Mouse (Mus musculus) layer of hippocampus, postnatal 10 days (tissue): Measurements from ENCODE around the gene Cox5b. TPM values are rescaled to one million over a fixed set of nuclear protein-coding genes. Genes with fewer than 3 reads are reported as not detected.

Source experiments
- DNase-seq, 2 experiments: peaks; one replicate each; pipeline ENCODE4 v3.0.0; 2021; ENCODE audit warnings: low spot score in 2 of 2
- total RNA-seq, 2 experiments: library from RNA; stranded (reverse); gene quantifications; 2 replicates each; pipeline ENCODE4 v1.2.3; 2021

The Cox5b gene
- total RNA-seq, 2 experiments from 2014 or later = 732 to 792 TPM

DNA sequence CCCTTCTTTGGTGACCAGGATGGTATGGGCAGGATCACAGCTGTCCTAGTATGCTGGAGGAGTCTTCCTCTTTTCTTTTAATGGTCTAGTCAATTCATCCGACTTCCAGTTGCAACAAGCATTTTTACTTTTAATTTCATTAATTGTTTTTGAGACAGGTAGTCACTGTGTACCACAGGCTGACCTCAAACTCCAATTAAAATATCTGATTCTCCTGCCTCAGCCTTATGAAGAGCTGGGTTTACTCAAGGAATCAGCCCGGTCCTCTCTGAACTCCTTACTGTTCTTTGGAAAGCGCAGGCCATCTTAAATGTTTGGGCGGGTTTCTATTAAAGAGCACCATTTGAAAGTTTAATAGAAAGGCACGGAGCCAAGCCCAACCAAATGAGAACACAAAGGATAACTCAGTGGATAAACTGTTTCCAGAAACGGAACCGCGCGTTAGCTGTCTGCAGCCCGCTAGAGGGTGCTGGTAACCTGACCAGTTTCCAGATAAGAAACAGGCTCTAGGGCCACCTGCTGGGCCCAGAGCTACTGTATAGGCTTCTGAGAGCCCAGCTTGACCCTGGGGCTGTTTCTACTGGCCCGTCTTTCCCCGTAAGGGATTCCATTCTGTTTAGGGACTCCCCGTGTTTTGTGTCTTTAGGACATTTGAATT lies 7.3 kb upstream of the Cox5b start:
- peak; percentile 79 to 86 for DNase-seq

DNA sequence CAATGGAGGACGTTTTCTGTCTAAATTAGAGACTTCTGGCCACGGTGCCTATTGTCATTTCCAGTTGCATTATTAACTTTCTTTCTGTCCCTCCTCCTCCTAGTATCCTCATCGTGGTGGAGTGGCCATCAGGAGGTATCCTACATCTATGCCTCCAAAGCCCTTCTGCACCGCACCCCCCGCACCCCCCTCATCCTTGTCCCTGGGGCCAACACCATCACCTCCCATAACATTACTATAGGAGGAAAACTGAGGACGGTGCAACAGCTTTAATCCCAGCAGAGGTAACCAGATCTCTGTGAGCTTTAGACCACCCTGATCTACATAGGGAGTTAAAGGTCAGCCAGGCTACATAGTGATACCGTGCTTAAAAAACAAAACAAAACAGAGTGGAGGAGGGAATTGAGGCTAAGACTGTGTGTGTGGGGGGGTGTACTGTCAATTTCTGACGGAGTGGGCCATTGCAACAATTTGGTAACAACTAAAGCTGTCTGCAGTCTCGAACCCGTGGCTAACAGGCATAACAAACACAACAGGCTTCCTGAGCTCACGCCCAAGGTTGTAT lies 496 bp upstream of the Cox5b start:
- DNase-seq = no peak

DNA sequence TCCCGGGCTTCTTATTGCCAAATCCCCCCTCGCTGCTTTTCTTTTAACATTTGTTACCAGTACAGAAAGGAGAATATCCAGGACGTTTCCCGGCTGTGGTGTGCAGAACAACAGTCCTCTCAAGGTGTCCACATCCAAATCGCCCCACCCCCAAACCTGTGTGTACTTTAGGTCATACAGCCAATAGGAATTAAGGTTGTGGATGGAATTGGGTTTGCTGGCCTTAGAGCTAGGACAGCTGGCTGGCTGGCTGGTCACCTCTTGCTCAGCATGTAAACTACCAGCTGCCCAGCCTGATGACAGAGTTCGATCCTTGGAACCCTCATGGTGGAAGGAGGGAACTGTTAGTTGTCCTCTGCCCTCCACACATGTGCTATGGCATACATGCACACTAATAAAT lies 3.6 kb downstream of the Cox5b start:
- DNase-seq = no peak

DNA sequence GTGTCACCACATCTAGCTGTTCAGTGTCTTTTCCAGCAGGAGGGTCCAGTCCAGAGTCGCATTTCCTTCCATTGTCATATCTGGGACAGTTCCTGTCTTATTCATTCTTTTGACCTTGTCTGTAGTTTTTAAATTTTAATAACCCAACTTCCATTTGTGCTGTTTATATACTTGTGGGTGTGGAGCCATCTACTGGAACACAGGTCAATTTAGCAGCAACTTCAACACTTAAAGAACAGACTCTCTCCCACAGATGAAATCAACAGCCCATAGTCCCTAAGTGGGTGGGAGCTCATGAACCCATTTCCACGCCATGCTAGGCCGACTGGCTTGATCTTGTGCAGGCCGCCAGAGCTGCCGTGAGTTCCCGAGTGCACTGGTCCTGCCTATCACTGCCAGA lies 5.2 kb downstream of the Cox5b start:
- no peak for DNase-seq

DNA sequence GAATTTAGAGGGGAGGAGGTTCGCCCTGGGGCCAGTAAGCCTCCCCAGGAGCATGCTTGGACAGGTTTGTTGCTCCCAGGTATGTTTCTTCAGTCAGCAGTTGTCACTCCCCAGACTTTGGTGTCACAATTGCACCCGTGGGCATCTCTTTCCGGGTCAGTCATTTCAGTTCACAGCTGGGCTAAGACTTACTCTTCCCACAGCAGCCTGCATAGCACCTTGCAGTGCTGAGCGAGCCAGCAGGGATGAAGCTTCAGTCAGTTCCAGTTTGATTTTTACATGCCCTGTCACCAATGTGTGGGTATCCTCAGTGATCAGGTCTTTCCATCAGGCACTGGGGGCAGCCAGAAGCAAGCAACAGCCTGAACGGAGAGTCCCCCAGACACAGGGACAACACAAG lies 5.8 kb downstream of the Cox5b start:
- no peak for DNase-seq

DNA sequence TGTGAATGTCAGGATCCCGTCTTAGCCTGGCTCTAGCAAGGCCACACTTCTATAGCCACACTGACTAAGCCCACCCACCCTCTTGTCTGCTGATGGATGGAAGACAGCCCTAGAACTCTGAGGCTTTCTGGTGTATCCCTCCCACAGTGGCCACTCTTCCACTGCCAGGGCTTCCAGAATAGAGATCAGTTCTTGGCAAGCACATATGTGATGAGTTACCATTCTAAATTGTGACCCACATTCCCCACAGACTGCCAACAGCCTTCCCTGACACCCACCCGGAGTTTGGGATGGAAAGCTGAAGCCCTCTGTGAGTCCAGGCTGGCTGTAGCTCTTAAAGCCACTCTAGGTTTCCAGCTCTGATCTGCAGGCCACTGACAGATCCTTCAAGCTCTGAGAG lies 15.9 kb downstream of the Cox5b start:
- DNase-seq = no peak

DNA sequence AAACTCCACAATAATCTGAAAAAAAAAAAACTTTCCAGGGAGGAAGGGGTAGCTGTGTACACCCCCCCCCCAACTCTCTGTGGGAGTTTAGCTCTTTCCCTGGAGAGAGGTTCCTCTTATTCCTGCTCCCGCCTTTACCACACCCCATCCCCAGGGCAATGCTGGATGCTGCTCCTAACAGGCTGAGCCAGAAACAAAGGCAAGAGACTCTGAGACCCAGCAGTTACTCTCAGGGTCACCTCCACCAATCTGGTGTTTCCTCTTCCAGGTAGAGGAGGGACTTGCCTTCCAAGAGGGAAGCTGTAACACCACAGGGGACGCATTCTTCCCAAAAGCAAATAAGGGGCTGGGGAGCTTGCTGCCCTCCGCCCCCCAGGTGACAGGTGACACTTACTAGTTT lies 16.5 kb downstream of the Cox5b start:
- DNase-seq = no peak

DNA sequence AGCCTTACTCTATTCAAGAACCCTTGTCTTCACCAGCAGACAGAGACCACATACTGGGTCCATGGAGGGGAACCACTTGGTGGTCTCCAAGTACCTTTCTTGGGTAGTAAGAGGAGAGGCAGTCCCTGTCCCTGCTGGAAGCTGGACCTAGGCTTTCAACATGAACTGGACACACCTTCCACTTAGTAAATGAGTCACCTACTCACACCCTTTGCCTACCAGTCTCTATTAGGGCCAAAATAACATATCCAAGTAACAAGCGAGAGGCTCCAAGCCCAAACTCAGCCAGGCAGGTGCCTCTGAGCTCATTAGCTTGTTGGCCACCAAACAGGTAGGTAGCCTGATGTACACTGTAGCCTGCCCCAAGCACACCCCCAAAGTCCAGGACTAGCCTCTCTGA lies 17.4 kb downstream of the Cox5b start:
- DNase-seq = no peak

DNA sequence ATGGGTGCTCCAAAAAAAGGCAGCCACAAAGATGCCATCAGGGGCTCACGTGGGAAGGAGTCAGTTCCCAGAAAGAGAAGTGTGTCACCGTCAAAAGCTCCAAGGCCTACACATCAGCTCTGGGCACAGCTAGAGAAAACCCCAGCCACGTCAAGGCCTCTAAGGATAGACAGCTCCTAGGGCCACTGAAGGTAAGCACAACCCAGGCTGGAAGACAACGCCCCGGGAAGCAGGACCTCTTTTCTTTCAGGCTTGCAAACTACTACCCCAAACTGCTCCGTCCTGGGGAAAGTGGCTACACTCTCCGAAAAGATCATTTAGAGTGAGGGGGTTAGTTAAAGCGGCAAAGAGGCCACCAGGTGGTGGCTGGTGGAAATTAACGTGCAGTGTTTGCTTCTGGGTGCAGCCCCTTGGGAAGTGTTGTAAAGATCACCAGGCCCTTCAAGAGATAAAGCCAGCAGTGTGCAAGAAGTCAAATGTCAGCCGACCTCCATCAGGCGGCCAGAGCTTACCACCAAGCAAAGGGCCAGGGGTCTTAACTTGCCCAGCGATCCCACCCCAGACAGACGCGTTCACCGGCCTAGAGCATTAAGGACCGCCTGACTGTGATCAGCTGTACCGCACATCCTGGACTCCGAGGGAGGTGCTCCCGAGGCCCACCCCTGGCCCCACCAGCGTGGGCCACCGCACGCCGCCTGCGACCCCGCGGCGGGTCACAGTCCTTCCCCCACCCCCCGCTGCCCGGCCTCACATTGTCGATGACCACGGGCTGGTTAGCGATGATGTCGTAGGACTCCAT lies 18.0 kb downstream of the Cox5b start:
- DNase-seq = peak in 1 of 2 experiments; percentile 59

DNA sequence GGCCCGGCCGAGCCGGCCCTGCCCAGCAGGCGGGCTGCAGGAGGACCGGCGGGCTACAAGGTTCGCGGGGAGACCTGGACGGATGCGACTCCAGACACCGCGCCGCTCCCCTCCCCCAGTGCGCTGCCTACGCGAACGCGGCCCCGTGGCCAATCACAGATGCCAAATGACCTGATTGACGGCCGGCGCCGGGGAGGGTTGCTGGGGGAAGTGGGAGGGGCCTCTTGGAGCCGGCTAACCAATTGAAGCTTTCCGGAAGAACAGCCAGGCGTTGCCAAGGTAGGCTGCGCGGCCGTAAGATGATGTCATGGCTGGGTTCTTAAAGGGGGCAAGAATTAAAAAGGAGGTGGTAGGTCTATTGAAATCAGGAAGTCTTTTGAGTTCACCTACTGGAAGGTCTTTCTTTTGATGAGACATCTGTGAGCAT lies 18.6 kb downstream of the Cox5b start, which contains the start of gene 4933424G06Rik:
Gene 4933424G06Rik, plus strand, starts transcription at position 296 of the 427 bp plus-strand sequence.
- DNase-seq = peak; percentile 98

DNA sequence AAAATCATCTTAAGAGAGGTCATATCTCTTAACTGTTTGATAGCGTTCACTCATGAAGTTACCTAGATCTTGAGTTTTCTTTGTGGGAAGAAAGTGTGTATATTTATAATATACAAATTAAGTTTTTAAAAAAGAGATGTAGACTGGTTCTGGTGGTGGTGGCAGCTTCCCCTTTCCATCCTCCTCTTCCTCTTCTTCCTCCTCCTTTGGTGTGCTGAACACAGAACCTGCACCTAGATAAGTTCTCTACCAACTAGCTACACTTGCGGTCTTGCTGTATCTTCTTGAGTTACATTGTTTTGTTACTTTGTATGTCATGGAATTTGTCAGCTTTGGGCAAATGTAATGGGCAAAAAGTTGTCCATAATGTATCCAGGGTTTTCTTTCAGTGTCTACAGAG lies 19.9 kb downstream of the Cox5b start:
- DNase-seq = no peak

DNA sequence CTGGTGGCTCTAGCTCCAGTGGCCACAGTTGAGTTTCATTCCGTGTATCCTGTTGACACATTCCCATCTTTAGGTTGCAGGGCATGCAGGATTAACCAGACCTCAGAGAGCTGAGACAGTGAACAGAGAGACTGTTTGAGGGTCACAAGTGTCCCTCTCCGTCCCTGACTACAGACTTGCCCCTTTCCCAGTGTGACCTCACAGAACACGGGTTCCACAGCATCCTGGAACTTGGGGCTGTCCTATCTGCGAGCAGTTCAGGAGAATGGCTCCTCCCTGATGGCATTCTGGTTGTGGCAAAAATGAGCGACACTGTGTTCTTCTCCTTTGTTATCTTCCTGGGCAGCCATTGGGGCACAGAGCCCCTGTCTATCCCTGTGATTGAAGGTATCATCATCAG lies 23.1 kb downstream of the Cox5b start, which contains the start of gene Actr1b:
Gene Actr1b, minus strand, starts transcription at position 112 of the 400 bp plus-strand sequence.
- DNase-seq = no peak

DNA sequence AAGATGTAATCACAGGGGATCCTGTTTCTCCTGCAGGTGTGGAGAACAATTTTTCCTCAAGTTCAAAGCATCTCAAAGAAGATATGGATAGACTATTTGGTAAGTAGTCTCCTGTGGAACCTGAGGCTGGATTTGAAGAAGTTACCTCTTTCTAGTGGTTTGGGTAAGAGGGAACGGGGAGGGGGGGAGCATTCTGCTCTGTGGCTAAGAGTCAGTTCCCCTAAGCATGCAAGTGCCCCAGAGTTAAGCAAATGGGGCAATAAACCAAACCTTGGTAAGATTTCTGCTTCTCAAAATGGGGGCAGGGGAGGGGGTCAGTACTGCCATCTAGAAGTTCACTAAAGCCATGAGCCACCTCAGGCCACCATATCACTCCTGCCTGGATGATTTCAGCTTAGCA lies 27.5 kb downstream of the Cox5b start:
- DNase-seq = no peak

DNA sequence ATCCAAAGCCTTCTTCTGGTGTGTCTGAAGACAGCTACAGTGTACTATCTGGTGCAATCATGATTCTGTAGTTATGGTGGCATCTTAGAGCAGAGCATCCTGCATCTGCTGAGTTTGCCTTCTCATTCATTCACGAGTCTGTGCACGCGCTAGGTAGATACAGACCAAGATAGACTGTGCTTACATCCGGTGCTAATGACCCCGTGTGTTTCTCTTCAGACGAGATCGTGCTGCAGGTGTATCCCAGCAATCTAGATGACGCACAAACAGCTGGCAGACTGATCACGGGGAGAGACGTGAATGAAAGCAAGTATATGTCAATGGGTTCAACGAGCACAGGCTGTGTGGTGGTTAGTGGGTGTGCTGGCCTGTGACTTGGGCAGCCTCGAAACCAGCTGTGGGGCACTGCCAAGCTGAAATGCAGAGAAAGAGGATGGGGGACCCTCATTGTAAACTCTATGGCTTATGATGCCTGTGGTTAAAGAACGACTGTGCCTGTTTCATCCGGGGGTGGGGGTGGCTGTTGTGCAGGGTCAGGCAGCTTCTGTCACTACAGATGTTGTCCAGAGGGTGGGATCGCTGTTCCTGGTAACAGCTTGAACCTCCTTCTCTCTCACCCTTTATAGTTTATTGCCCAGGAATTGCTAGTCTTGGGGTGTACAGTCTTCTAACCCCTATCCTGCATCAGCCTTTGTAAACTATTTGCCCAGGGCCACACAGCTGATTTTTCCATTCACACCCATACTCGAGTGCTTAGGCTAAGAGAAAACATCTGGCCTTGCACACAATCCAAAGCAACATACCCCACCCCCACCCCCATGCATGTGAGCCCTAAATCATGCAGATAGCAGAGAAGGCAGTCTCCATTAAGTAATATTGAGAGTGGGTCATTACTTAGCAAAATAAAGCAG lies 32.2 kb downstream of the Cox5b start:
- no peak for DNase-seq

DNA sequence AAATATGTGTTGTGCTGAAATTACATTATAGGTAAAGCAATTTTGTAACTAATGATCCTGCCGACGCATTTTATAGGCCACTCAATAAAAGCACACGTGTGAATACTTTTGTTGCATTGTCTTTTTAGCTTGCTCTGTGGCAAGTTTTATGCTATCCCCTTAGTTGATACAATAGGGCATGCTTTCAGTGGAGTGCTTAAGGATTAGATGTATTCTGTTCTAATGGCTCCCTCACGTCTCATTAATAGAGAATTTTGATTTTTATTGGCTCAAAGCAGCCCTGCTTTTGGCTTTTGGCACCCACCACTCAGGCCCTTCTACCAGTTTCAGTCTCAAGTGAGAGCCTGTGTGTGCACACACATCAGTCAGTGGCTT lies 32.8 kb downstream of the Cox5b start:
- no peak for DNase-seq

DNA sequence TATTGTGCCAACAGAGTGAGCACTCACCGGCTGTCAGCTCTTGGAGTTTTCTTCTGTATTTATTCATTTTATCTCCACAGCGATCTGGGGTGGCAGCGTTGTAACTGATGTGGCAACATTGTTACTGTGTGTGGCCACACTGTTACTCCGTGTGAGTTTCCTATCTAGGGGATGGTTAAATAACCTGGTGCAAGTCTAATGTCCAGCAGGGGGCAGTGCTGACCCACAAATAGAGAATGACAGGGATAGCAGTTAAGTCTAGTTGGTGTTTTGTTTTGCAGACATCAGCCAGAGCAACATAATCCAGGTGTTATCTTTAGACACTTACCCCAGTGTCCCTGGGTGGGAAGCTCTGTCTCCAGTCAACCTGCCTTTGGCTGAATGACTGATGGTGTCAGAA lies 46.1 kb downstream of the Cox5b start:
- peak; percentile 89 to 90 for DNase-seq

DNA sequence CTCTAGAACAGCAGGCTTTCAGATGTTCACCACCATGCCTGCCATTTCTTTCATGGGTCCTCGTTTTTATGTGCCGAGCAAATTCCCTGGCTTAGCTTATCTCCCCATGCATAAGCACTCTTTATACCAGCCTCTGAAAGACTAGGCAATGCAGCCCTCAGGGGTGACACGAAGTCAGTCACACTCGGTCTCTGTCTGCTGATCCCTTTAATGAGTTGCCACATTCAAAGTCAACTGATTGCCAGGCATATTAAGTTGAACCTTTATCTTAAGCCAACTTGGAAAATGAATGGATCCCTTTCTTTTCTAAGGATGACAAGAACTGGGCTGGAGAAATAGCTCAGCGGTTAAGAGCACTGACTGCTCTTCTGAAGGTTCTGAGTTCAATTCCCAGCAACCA lies 48.0 kb downstream of the Cox5b start:
- DNase-seq = no peak

DNA sequence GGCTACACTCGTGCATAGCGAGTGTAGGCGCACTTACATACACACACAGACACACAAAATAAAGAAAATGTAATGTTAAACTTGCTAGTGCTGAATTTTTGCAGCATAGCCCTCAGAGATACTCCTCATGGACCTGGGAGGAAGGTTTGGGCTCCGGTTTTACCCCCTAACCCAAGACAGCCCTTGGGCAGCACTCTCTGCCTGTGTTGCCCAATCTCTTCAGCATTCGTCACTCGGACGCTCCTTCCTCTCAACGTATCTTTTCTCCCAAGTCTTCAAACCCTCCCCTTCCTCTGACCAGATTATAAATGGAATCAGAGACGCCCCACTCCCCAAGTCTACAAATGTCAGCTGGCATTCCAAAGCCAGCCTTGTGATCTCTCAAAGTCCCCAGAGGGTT lies 51.8 kb downstream of the Cox5b start:
- no peak for DNase-seq
